ENCODE assay signal across 18 mouse cellular contexts in the genomic region with DNA sequence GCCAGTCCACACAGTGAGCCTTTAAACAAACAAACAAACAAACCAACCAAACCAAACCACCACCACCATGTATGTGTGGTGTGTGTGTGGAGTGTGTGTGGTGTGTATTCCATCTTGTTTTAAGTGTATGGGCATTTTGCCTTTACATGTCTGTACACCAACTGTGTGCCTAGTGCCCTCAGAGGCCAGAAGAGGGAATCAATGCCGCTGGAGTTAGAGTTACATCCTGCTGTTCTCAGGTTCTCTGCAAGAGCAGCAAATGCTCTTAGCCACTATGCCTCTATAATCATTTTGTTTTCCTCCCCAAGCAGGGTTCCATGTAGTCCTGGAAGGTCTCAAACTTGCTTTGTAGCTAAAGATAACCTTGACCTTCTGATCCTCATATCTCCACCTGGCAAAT. TPM values are rescaled to one million over a fixed set of nuclear protein-coding genes. Genes with fewer than 3 reads are reported as not detected.
A peak's percentile ranks its signal among the peaks of the same experiment; 100 is the strongest.
DNase-seq lines count a peak whose midpoint lies in the region; ATAC-seq and TF ChIP-seq lines count a peak whose summit lies in the region.
"Had no signal": no experiment of that assay in that cellular context is flagged by ENCODE, and none has a peak within 500 bp of the region (broad histone marks: within the 10 kb centered on the region; RNA-seq: fewer than 3 reads in every experiment).

No protein-coding gene starts in this region.

- H3K4me3 ChIP-seq in intestine, embryonic 15.5 days (replicated peaks): no peak overlapping the region
- H3K4me3 ChIP-seq in intestine, postnatal 0 days (ENCODE audit: low read depth, low read length): no peak overlapping the region
- H3K4me3 ChIP-seq in midbrain, embryonic 11.5 days (ENCODE audit: low read depth, low read length): no peak overlapping the region
- H3K4me3 ChIP-seq in midbrain, embryonic 14.5 days (replicated peaks; ENCODE audit: low read depth, low read length): no peak overlapping the region
- H3K4me3 ChIP-seq in myocyte: peak overlapping the region; percentile 80

- DNase-seq in cerebellum, adult 9-10 months: peak; percentile 47
- DNase-seq in cerebellum, adult 9-11 months: no peak
- peak; percentile 76 for DNase-seq in midbrain, embryonic 11.5 days (ENCODE audit: low spot score, missing footprints)
- no peak for DNase-seq in midbrain, embryonic 14.5 days
- no peak for DNase-seq in spleen, postnatal 4 days (ENCODE audit: low spot score in 2 of 2)
- DNase-seq: B cell, adult 2 months; cerebellum, postnatal 14 days; gastrocnemius, postnatal 10 days; kidney, adult 8-10 months; kidney, postnatal 36 days; layer of hippocampus, adult 9-11 months; right cerebral cortex, adult 18-20 months; thymus, adult 18-20 months had no signal

- peaks cover 17% of the 10 kb centered on the region for H3K4me1 ChIP-seq in intestine, embryonic 15.5 days (replicated peaks)
- peaks cover 2% of the 10 kb centered on the region; the same call in 1 of the 2 replicates for H3K4me1 ChIP-seq in intestine, postnatal 0 days (replicated peaks; ENCODE audit: control insufficient read depth, insufficient read depth, low read length)
- peaks cover 19% of the 10 kb centered on the region for H3K4me1 ChIP-seq in midbrain, embryonic 11.5 days (ENCODE audit: control insufficient read depth, insufficient read depth, low read length)
- peaks cover 15% of the 10 kb centered on the region for H3K4me1 ChIP-seq in midbrain, embryonic 14.5 days (ENCODE audit: control insufficient read depth, insufficient read depth, low read length)

- ATAC-seq in intestine, embryonic 15.5 days: no peak
- ATAC-seq in intestine, postnatal 0 days: no peak
- no peak for ATAC-seq in midbrain, embryonic 11.5 days (ENCODE audit: low FRiP score)
- ATAC-seq in midbrain, embryonic 14.5 days (ENCODE audit: low FRiP score, low TSS enrichment): no peak

- no peak for TF ChIP-seq CTCF in intestine, postnatal 0 days (IDR thresholded peaks at IDR 0.05; ENCODE audit: low read depth)

- H3K36me3 ChIP-seq in intestine, embryonic 15.5 days: peaks cover 10% of the 10 kb centered on the region
- peaks cover 10% of the 10 kb centered on the region for H3K36me3 ChIP-seq in intestine, postnatal 0 days (ENCODE audit: control insufficient read depth, insufficient read depth)
- H3K36me3 ChIP-seq in midbrain, embryonic 11.5 days (ENCODE audit: control insufficient read depth, insufficient read depth, low read length): peaks cover 3% of the 10 kb centered on the region; the same call in 1 of the 2 replicates
- peaks cover 15% of the 10 kb centered on the region for H3K36me3 ChIP-seq in midbrain, embryonic 14.5 days (ENCODE audit: control insufficient read depth, insufficient read depth, low read length)
- H3K36me3 ChIP-seq in myocyte (ENCODE audit: control insufficient read depth, insufficient read depth): peaks cover 7% of the 10 kb centered on the region

- H3K27ac ChIP-seq in intestine, embryonic 15.5 days: no peak overlapping the region
- H3K27ac ChIP-seq in intestine, postnatal 0 days (ENCODE audit: low read depth, low read length): no peak overlapping the region
- no peak overlapping the region for H3K27ac ChIP-seq in midbrain, embryonic 11.5 days (ENCODE audit: low read depth, low read length)
- H3K27ac ChIP-seq in midbrain, embryonic 14.5 days (replicated peaks; ENCODE audit: low read depth, low read length): no peak overlapping the region

- no peak for TF ChIP-seq POLR2A in myocyte (IDR thresholded peaks at IDR 0.05; ENCODE audit: insufficient read length, low read depth)

- WGBS in intestine, embryonic 15.5 days: 70% methylated on average over 1 of the region's 1 CpGs
- WGBS in intestine, postnatal 0 days: 32% methylated on average over 1 of the region's 1 CpGs
- 52% methylated on average over 1 of the region's 1 CpGs for WGBS in midbrain, embryonic 11.5 days
- 53% methylated on average over 1 of the region's 1 CpGs for WGBS in midbrain, embryonic 14.5 days

- peaks cover 33% of the 10 kb centered on the region for H3K79me2 ChIP-seq in myocyte (ENCODE audit: control insufficient read depth, insufficient read depth)

- H3ac ChIP-seq in myocyte (ENCODE audit: control insufficient read depth, insufficient read length): no peak overlapping the region

- H3K9ac ChIP-seq in intestine, embryonic 15.5 days: no peak overlapping the region
- H3K9ac ChIP-seq in intestine, postnatal 0 days (ENCODE audit: low read depth, low read length): no peak overlapping the region
- H3K9ac ChIP-seq in midbrain, embryonic 11.5 days (ENCODE audit: low read length): no peak overlapping the region
- H3K9ac ChIP-seq in midbrain, embryonic 14.5 days (replicated peaks; ENCODE audit: low read length): no peak overlapping the region

- no peaks in the 10 kb centered on the region for H3K9me3 ChIP-seq in intestine, embryonic 15.5 days
- no peaks in the 10 kb centered on the region for H3K9me3 ChIP-seq in intestine, postnatal 0 days (ENCODE audit: control insufficient read depth)
- no peaks in the 10 kb centered on the region for H3K9me3 ChIP-seq in midbrain, embryonic 11.5 days (ENCODE audit: control insufficient read depth, low read length)
- no peaks in the 10 kb centered on the region for H3K9me3 ChIP-seq in midbrain, embryonic 14.5 days (ENCODE audit: control insufficient read depth, low read length)
- H3K9me3 ChIP-seq: hindbrain, embryonic 15.5 days had no signal

- no peaks in the 10 kb centered on the region for H3K27me3 ChIP-seq in intestine, embryonic 15.5 days (replicated peaks)
- no peaks in the 10 kb centered on the region for H3K27me3 ChIP-seq in intestine, postnatal 0 days (replicated peaks; ENCODE audit: control insufficient read depth, insufficient read depth, low read length)
- H3K27me3 ChIP-seq in midbrain, embryonic 11.5 days (ENCODE audit: control insufficient read depth, insufficient read depth, low read length): no peaks in the 10 kb centered on the region
- no peaks in the 10 kb centered on the region for H3K27me3 ChIP-seq in midbrain, embryonic 14.5 days (ENCODE audit: control insufficient read depth, insufficient read depth, low read length)
- H3K27me3 ChIP-seq in myocyte (ENCODE audit: control insufficient read depth, insufficient read depth, insufficient read length): no peaks in the 10 kb centered on the region
- H3K27me3 ChIP-seq: hindbrain, embryonic 15.5 days had no signal

- H3K4me2 ChIP-seq in intestine, embryonic 15.5 days (replicated peaks): peak overlapping the region; percentile 91; the same call in 1 of the 2 replicates
- no peak overlapping the region; the same call in 1 of the 2 replicates for H3K4me2 ChIP-seq in intestine, postnatal 0 days (replicated peaks; ENCODE audit: low read depth)
- no peak overlapping the region for H3K4me2 ChIP-seq in midbrain, embryonic 11.5 days
- no peak overlapping the region for H3K4me2 ChIP-seq in midbrain, embryonic 14.5 days (ENCODE audit: low read length)
- no peak overlapping the region for H3K4me2 ChIP-seq in myocyte (ENCODE audit: low read depth)

TF ChIP-seq in myocyte, 11 proteins besides CTCF, POLR2A, EP300 and RAD21 (continues in another document):
- TF ChIP-seq MYOD1 (IDR thresholded peaks at IDR 0.05; ENCODE audit: control insufficient read depth in 1 of 3, insufficient read length in 2 of 3, low read depth in 2 of 3) (no peak), CEBPB (IDR thresholded peaks at IDR 0.05; ENCODE audit: insufficient read depth, poor library complexity, severe bottlenecking) (no peak), SRF (IDR thresholded peaks at IDR 0.05; ENCODE audit: control insufficient read depth, insufficient read length, low read depth) (no peak), USF1 (IDR thresholded peaks at IDR 0.05; ENCODE audit: low read depth) (no peak), MYOG (IDR thresholded peaks at IDR 0.05; ENCODE audit: control insufficient read depth in 1 of 3, insufficient read depth in 1 of 3, insufficient read length in 2 of 3, low read depth in 2 of 3) (no peak), MAX (IDR thresholded peaks at IDR 0.05; ENCODE audit: low read depth) (no peak), TCF3 (IDR thresholded peaks at IDR 0.05; ENCODE audit: insufficient read length, low read depth) (no peak)

RNA-seq across cellular contexts. Expression of a gene that starts 1.4 kb away (rescaled TPM):
- 339 and 367 TPM in 2 replicates for polyA plus RNA-seq in intestine, embryonic 15.5 days (2015; fragmentation: Nextera tagmentation; extraction: Ambion mirVana)
- 481 and 496 TPM in 2 replicates for polyA plus RNA-seq in intestine, postnatal 0 days (2015; fragmentation: Nextera tagmentation; extraction: Ambion mirVana)
- polyA plus RNA-seq in midbrain, embryonic 11.5 days (2014; fragmentation: Nextera tagmentation; extraction: Ambion mirVana): 385 TPM in 2 replicates
- polyA plus RNA-seq in midbrain, embryonic 14.5 days (2014; fragmentation: Nextera tagmentation; extraction: Ambion mirVana): 318 and 409 TPM in 2 replicates
- polyA plus RNA-seq in myocyte (2012; fragmentation: generic; extraction: Trizol): 513 TPM

RNA-seq across cellular contexts. Expression of a gene that starts 9.6 kb away (rescaled TPM):
- 26.7 and 32.4 TPM in 2 replicates for polyA plus RNA-seq in intestine, embryonic 15.5 days (2015; fragmentation: Nextera tagmentation; extraction: Ambion mirVana)
- 16.4 and 18.7 TPM in 2 replicates for polyA plus RNA-seq in intestine, postnatal 0 days (2015; fragmentation: Nextera tagmentation; extraction: Ambion mirVana)
- polyA plus RNA-seq in midbrain, embryonic 11.5 days (2014; fragmentation: Nextera tagmentation; extraction: Ambion mirVana): 29.0 and 31.6 TPM in 2 replicates
- 17.3 and 19.2 TPM in 2 replicates for polyA plus RNA-seq in midbrain, embryonic 14.5 days (2014; fragmentation: Nextera tagmentation; extraction: Ambion mirVana)
- 40.4 TPM for polyA plus RNA-seq in myocyte (2012; fragmentation: generic; extraction: Trizol)

RNA-seq across cellular contexts. Expression of a gene that starts 18.3 kb away (rescaled TPM):
- 297 and 389 TPM in 2 replicates for polyA plus RNA-seq in intestine, embryonic 15.5 days (2015; fragmentation: Nextera tagmentation; extraction: Ambion mirVana)
- 588 and 718 TPM in 2 replicates for polyA plus RNA-seq in intestine, postnatal 0 days (2015; fragmentation: Nextera tagmentation; extraction: Ambion mirVana)
- polyA plus RNA-seq in midbrain, embryonic 11.5 days (2014; fragmentation: Nextera tagmentation; extraction: Ambion mirVana): 1.4 and 2.2 TPM in 2 replicates
- polyA plus RNA-seq in midbrain, embryonic 14.5 days (2014; fragmentation: Nextera tagmentation; extraction: Ambion mirVana): 2.1 and 3.9 TPM in 2 replicates
- 8.7 TPM for polyA plus RNA-seq in myocyte (2012; fragmentation: generic; extraction: Trizol)

RNA-seq across cellular contexts. Expression of a gene that starts 18.7 kb away (rescaled TPM):
- polyA plus RNA-seq in intestine, embryonic 15.5 days (2015; fragmentation: Nextera tagmentation; extraction: Ambion mirVana): 163 and 190 TPM in 2 replicates
- polyA plus RNA-seq in intestine, postnatal 0 days (2015; fragmentation: Nextera tagmentation; extraction: Ambion mirVana): 116 TPM in 2 replicates
- 158 and 159 TPM in 2 replicates for polyA plus RNA-seq in midbrain, embryonic 11.5 days (2014; fragmentation: Nextera tagmentation; extraction: Ambion mirVana)
- 167 and 206 TPM in 2 replicates for polyA plus RNA-seq in midbrain, embryonic 14.5 days (2014; fragmentation: Nextera tagmentation; extraction: Ambion mirVana)
- 108 TPM for polyA plus RNA-seq in myocyte (2012; fragmentation: generic; extraction: Trizol)

RNA-seq across cellular contexts. Expression of a gene that starts 25.3 kb away (rescaled TPM):
- polyA plus RNA-seq in intestine, embryonic 15.5 days (2015; fragmentation: Nextera tagmentation; extraction: Ambion mirVana): 1.7 and 2.9 TPM in 2 replicates
- polyA plus RNA-seq in intestine, postnatal 0 days (2015; fragmentation: Nextera tagmentation; extraction: Ambion mirVana): 0.68 and 0.78 TPM in 2 replicates
- 0.07 and 0.10 TPM in 2 replicates for polyA plus RNA-seq in midbrain, embryonic 11.5 days (2014; fragmentation: Nextera tagmentation; extraction: Ambion mirVana)
- 8.8 and 9.2 TPM in 2 replicates for polyA plus RNA-seq in midbrain, embryonic 14.5 days (2014; fragmentation: Nextera tagmentation; extraction: Ambion mirVana)
- 1.0 TPM for polyA plus RNA-seq in myocyte (2012; fragmentation: generic; extraction: Trizol)
- polyA plus RNA-seq: heart, postnatal 0 days had no signal

Comparison
In these comparisons a context has a peak if more than half of its experiments do, and no peak if none do; other contexts are left out.
1. DNase-seq: peak in cerebellum, adult 9-10 months (single experiment) and midbrain, embryonic 11.5 days (single experiment); none in cerebellum, adult 9-11 months (single experiment), midbrain, embryonic 14.5 days (single experiment) and spleen, postnatal 4 days (0 of 2).
2. RNA of a gene that starts 18.3 kb away (polyA plus RNA-seq): 588 to 718 TPM in intestine, postnatal 0 days and 297 to 389 TPM in intestine, embryonic 15.5 days; 8.7 TPM in myocyte (single experiment), 2.1 to 3.9 TPM in midbrain, embryonic 14.5 days and 1.4 to 2.2 TPM in midbrain, embryonic 11.5 days; every median in the first group is over 10 times any median in the second.